Mouse (Mus musculus) granulocyte monocyte progenitor cell, adult 5-6 weeks (primary cell): Measurements from ENCODE around the gene Them7. TPM values are rescaled to one million over a fixed set of nuclear protein-coding genes. Genes with fewer than 3 reads are reported as not detected.

Source experiments
- ATAC-seq: replicated peaks from 2 replicates; pipeline ENCODE4 v1.8.0; 2016; ENCODE audit warnings: mild to moderate bottlenecking, moderate TSS enrichment, inconsistent platforms; ENCODE audit not compliant: poor library complexity, severe bottlenecking
- total RNA-seq, 2 experiments: library from RNA; stranded (forward) in 1 of 2; stranded (reverse) in 1 of 2; fragments of 200-712, 200-1000 nt in 1 of 2; fragments of >200 nt in 1 of 2; fragmentation: Nextera tagmentation in 1 of 2; gene quantifications; 2 replicates each; pipeline ENCODE4 v1.2.3; 2014 to 2017

The Them7 gene
- total RNA-seq, 2 experiments from 2014 or later = 3.3 to 5.5 TPM

DNA sequence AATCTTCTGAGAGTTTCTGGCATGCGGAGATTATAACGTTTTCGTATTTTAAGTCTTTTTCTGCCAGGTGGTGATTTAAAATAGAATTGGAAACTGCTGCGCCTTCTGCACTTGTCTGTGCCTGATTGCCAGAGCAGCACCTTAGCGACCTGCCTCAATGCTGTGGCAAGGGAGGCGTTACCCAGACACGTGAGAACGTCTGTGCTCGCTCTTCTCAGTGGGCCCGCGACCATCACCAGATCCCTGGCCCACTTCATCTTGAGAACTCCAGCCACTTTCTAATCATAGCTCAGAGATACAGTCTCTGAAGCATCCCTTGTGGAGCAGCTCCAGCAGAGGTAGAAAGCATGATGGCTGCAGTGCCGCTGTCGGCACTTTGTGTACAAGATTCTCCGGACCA lies 146.6 kb downstream of the Them7 start:
- ATAC-seq = no peak

DNA sequence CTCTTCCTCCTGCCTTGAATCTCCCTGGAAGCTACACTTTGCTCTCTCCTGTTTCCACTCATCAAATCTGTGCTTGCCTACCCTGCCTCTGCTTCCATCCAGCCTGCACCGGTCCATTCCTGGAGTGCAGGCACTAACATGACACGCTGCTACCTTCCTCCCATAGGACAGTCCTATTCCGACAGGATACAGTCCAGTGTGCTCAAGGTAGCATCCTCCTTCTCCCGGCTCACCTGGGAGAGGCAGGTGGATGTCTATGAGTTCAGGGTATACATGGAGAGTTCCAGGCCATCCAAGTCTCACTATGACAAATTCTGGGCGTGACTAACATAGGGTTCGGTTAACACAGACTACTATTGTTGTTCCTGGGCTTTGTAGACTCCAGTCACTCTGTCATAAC lies 148.0 kb downstream of the Them7 start:
- no peak for ATAC-seq

DNA sequence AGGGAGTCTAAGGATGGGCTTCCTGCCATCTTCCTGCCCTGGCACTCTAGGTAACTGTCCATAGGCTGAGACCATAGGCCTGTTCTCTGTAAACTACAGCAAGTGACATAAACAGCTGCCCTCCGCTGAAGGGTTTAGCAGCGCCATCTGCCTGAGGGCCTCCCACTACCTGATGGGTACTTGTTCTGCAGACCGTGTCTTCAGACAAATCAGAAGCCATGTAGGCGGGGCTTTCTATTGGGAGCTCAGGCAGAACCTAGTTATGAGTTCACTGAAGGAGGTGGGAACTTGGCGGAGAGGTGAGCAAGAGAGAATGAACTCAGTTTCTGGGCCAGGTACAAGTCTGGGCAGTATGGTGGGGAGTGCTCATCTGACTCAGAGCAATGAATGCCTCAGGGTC lies 148.6 kb downstream of the Them7 start:
- no peak for ATAC-seq

DNA sequence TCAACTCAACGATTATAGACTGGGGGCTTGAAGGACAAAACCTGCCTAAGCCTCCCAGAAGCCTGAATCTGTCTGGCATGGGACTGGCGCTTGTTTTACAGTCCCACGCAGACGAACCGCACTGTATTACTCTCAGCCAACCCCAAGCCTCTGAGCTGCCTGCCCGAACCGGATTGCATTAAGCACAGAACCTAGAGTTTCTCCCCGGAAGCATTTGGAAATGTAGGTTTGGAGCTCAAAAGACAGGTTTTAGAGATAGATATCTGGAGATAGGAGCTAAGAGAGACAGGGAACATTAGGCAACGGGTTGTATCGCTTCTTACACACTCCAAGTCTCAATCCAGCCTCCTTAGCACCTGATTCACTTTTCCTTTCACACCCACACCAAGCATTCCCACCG lies 149.5 kb downstream of the Them7 start:
- no peak for ATAC-seq

DNA sequence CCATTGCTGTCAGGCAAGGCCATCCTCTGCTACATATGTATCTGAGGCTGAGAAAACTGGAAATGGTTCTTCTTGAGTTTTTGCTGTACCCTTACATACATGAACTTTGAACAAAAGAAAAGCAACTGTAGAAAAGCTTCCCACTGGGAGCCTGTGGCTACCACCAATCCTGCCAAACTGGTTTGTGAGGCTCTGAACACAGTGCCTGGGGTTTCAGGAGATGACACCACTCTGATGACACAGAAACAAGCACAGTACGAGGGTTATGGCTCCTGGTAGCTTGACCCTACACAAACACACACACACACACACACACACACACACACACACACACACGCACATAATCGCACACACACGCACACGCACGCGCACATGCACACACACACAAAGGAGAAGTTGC lies 151.1 kb downstream of the Them7 start:
- no peak for ATAC-seq

DNA sequence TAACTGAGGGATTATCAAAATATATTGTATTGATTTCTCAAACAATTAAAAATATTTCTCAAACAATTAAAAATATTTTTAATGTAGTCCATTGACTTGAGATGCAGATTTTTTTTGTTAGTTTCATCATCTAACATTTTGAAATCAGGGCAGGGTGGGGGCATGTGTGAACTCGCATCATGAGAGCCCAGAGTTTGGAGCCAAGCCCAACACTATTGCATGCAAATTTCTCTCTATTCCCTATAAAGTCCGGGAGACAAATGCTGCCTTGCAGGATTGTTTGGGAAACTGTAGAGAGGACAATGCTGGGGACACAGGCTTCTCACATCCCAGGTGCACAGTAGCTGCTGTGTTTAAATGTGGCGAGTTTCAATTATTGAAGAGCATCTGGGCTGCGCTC lies 151.6 kb downstream of the Them7 start:
- no peak for ATAC-seq

DNA sequence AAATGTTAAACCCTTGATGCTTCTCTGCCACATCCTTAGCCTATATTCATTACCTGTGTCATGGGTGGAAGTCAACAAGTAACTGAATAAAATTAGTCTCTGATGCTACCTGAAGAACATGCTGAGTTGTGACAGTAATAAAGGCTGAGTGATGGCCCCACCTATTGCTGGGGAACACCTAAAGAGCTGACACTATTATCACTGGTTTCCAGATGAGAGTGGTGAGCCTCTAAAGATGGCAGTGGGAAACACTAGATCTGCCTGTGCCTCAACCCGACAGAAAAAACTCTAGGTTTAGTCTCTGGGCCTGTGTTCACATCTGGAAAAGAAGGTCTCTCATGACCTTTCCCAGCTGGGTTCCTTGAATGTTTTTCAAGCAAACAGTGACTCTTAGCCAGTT lies 155.6 kb downstream of the Them7 start:
- ATAC-seq = no peak

DNA sequence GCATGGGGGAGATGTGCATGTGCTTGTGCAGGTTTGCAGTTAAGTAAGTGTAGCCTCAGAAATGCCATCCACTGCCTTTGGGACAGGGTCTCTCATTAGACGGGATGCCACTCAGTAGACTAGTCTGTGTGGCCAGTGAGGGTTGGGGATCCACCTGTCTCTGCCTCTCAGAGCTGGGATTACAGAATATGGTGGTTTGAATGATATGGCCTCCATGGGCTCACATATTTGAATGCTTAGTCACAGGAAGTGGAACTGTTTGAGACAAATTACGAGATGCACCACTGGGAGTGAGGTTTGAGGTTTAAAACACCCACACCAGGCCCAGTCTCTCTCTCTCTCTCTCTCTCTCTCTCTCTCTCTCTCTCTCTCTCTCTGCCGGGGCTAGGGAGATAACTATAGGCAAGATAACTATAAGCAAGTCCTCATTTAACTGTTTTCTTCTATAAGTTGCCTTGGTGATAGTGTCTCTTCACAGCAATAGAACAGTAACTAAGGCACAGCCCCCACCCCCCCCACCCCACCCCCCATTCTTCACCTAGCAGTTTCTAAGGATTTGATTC lies 156.7 kb downstream of the Them7 start:
- ATAC-seq = no peak

DNA sequence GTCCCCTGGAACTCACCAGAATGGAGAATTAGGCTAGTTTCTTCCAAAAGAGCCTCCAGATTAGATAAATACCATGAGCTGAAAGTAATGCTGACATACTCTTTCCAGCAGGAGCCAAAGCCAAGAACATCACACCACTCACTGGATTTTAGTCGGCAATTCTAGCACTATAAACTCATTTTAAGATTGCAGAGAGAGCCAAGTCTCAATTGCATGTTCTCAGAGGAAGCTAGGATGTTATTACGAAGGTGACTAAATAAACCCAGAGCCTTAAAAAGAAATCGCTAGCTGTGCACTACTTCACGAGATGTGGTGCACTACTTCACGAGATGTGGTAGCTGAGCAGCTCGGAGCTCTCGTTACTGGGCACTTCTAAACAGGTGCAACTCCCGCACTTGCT lies 158.9 kb downstream of the Them7 start:
- no peak for ATAC-seq

DNA sequence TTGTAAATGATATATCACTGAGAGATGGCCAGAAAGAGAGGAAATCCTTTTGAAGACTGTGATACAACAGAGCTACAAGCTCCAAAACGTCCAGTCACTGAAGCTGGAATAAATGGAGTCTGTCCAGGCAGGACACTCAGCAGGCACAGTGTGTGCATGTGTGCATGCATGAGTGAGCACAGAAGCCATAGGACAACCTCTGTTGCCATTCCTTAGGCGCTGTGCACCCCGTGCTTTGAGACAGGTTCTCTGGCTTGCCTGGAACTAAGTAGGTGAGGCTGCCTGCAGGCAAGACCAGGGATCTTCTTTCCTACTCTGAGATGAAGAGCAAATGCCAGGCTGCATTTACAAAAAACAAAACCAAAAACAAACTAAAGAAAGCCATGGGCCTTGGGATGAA lies 160.9 kb downstream of the Them7 start:
- no peak for ATAC-seq

DNA sequence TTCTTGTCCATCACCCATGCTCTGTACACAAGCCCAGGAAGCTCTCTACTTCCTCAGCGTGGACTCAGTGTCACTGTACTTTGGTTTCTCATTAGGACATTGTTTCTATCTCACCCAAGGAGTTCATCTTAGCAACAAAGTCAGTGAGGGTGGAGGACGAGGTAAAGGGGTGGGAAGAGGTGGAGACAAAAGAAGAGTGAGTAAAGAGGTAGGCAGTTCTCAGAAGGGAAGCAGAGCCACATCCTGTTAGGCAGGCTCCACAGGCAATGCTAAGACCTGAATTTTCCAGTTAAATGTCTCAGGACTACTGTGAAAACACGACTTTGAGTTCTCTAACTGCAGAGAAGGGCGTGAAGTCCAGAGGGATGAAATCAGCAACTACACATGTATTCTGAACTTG lies 162.3 kb downstream of the Them7 start:
- ATAC-seq = no peak

DNA sequence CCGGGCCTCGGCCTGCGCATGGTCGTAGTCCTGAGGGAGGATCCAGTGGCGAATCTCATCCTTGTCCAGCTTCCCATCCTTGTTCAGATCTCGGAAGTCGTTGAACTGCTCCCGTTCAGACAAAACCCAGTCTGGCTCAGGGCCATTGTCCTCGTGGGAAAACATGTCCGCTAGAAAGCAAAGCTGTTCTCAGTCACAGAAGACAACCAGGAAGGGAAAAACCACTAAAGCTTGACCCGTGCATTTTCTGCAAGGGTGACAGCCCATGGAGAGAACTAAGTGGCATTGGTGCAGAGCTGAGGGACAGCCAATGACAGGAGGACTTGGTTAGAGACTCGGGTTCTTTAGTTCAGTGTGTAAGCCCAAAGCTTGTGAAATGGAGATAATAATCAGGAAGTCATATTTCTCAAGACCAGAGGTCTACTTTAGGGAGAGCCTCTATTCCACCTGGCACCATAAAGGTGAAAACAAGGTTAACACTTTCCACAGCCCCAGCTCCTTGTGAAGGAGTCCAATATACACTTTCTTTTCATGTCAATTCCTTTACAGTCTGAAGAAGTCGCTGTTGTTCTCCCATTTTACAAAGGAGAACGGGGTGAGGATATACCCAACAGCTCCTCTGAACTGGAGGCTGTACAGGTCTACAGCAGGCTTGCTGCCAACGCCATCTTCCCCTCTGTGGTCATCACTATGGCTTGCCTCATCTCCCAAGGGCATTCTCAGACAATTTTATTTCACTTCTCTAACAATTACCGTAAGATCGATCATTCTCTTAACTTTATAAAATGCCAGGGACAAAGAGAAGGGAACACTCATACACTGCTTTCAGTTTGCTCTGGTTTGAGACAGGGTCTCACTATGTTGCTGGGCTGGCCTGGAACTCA lies 165.1 kb downstream of the Them7 start:
- ATAC-seq = peak; percentile 81

DNA sequence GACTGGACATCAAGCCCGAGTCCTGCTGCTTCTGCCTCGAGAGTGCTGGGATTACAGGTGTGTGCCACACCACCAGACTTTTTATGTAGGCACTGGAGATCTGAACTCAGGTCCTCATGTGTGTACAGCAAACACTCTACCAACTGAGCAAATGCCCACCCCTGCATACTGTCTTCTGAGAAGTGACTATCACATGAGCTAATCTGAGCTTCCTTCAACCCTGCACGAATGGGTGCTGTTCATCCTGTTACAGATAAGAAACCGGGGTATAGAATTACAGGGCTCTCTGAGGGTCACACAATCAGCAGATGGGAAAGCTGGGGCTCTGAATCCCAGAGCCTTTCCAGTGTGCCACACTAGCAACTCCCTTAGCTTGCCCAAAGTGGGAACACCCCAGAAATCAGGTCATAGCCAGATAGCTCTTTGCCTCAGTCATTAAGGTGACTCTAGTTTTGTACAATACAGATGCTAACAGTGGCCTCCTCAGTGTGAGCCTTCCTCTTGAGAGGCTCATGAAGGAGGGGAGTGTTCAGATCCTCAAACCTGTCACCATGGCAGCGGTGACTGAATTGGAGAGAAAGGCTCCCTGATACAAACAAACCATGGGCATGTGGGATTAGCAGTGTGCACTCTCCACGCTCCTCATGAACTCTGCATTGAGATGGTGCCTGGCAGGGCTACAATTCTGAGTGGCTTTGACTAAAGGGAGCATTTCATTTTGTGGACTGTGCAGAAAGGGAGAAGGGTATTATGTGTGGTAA lies 166.7 kb downstream of the Them7 start:
- ATAC-seq = no peak

DNA sequence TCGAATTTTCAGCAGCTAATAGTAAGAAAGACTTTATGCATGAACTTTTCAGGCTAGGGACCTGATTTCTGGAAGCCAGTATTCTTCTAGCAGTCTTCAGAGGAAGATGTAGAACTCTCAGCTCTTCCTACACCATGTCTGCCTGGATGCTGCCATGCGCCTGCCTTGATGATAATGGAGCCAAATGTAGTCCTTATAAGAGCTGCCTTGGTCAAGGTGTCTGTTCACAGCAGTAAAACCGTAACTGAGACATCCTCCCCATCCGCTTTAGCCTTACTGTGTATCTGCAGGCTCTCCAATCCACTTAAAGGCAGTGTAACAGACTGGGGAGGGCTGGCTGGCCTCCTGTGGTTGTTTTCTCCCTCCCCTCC lies 167.3 kb downstream of the Them7 start:
- no peak for ATAC-seq

DNA sequence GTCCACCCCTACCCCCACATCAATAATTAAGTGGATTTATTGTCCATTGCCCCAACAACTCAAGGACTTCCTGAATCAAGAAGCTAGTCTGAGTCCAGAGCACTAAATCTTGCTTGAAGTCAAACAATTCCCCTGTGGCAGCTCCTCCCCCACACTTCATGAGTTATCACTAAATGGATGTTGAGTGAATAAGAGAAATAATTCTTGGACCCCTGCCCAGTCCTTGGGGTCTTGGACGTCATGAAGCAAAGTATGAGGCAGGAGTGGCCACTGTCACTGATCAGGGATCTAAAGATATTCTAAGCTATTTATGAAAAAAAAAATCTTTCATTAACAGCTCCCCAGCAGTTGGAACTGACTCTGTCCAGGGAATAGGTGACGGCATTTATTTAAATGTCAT lies 168.4 kb downstream of the Them7 start:
- ATAC-seq = no peak

DNA sequence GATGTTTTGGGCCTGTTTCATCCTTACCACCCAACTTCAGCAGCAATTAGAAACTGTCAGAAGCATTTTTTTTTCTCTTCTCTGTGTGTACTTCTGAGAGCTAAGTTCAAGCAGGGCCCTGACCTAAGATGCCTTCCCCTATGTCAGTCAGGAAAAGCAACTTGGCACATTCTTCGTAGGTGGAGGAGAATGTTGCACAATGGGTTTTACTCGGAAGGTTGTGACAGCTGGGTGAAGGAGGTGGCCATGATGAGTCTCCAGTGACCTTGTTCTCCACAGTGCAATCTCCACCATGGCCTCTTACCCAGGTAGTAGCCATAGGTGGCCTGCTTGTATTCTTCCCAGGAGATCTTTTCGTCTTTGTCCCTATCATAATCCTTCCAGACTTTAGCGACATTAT lies 170.3 kb downstream of the Them7 start:
- no peak for ATAC-seq

DNA sequence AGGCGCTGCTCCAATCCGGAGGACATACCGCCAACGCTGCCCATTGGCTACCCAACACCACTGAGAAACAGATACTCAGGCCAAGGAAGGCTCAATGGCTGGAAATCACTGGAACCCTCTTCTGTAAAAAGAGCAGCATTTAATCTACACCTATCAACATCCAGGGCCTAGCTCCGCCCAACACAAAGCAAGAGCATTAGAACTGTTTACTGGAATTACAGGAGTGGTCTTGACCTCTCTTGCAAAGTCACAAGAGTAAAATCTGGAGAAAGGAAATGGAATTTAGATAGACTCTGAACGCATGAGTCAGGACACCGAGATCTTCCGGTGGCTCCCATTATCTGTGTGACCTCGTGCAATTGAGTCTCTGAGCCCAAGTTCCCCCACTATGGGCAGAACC lies 171.9 kb downstream of the Them7 start:
- no peak for ATAC-seq

DNA sequence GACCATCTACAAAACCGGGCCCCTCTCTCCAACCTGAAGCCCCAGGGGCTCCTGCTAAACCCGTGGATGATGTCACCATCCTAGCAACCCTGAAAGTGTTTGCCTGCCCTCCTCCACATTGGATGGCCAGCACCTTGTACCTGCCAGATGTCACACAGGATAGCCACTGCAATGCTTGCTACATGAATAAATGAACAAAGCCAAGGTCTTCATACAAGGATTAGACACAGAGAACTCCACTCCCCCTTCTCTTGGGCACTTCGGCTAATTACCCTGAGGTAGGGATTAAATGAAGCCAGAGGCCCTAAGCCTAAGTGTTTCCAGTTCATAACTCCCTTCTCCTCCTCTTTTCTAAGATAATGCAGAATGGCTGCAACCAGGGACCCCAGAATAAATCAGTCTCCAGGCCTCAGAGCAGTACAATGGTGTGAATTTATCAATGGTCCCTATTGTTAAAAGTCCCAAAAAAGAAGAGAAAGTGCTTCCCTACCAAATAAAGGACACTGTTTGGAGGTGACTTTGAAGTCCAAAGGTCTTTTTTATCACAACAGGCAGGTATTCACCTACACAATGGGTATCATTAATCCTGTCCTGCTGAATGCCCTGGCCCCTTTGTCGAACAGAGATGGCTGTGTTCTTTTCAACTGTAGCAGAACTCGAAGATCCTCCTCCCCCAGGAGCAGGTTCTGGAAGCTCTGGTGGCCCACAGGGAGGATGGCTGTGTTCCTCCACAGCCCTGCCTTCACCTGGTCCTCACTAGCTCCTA lies 173.5 kb downstream of the Them7 start:
- ATAC-seq = no peak

DNA sequence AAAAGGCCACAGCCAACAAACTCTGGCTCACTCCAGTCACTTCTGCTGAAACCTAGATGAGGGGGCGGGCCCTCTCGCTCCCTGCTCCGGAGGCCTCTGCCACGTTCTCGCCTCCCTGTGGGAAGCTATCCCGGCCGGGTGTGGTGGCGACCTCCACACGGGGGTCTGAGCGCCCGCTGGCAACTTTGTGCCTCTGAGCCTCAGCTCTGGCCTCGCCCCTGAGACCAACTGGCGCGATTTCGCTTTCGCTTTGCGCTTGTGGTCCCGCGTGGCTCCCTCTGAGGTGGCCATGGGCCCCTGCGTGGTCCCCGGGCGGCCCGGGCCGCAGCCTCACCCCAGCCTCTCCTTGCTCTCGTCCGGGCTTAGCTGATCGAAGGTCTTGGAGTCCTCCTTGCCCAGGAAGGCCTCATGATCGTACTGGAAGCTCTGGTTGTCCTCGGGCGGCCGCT lies 174.5 kb downstream of the Them7 start:
- peak; percentile 58 for ATAC-seq

DNA sequence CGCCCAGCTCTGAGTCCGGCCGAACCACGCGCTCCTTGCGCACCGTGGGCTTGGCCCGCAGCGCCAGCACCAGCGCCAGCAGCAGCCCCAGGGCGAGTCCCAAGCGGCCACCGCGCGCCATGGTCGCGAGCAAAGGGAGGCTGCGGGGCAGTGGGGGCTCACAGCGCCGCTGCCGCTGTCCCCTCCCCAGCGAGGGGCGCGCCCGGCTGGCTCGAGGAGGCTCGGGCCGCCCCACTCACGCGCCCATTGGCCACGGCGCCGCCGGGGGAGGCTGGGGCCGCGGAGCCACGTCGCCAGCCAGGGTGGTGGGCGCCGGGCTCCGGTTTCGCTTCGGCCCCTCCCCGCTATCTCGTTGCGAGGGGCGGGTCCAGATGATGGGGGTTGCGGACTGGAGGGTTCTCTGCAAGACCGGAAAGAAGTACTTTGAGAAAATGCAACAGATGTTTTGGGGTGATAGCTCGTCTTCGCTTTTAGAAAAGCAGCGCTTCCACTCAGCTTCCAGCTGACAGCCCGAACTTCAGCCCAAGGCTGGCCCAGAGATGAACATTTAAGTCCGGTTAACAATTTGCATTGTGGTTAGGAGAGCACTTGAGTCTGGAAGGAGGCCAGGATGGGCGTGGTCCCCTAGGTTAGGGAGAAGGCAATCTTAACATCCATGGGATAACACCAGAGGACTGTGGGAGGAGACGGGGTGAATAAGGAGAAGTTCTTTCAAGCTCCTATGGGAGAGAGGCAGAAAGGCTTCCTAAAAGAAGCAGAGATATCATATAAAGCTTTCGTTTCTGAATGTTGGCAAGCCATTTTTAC lies 175.2 kb downstream of the Them7 start, which contains the start of gene Rcn1:
TSS of gene Rcn1 (minus strand) at position 235 of the 807 bp plus-strand sequence.
- ATAC-seq = peak; percentile 76
